Mouse (Mus musculus) cerebellum, postnatal 10 days (tissue): ENCODE results near the gene Slc25a42.

Source experiments
- DNase-seq, 2 experiments: peaks; one replicate each; pipeline ENCODE4 v3.0.0; 2021; ENCODE audit warnings: mixed read lengths in 2 of 2

The Slc25a42 gene

DNA sequence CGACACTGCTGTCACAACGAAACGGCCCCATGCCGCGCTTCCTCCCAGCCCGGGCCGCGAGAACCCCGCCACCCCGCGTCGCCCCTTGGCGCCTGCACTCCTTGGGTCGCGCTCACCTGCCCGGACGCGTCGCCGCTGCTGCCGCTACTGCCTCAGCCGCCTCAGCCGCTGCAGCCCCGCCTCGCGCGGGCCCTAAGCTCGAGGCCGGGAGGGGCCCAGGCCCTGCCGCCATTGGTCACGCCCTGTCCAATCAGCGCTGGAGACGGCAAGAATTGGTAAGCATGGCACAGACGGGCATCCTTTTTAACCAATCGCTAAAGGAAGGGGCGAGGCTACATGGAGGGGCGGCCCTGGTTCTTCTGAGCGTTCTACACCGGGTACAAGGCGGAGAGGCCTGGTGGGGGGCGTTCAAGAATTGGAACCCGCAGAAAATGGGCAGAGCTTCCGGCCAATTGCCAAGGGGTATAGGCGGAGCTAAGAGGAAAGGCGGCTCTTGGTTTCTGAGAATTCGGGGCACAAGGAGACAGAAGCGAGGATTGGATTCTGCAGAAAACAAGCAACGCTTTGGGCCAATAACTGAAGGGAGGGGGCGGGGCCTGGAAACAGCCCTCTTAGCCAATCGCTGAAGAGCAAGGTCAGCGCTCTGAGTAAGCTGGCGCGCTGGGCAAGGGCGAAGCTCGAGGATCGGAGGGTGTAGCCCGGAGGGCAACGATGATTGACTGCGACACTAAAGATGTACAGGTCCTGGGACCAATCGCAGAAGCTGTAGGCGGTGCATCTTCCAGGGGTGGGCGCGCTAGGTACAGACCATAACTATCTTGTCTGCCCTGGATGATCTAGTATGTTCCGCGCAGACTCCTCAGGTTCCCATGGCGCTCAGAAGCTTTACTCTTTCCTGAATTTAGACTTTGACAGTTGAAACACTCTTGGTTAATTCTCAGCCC is at the start of gene Slc25a42:
Gene Slc25a42, minus strand, starts transcription at position 194 of the 944 bp plus-strand sequence.
- DNase-seq: peak; percentile 99 to 100

DNA sequence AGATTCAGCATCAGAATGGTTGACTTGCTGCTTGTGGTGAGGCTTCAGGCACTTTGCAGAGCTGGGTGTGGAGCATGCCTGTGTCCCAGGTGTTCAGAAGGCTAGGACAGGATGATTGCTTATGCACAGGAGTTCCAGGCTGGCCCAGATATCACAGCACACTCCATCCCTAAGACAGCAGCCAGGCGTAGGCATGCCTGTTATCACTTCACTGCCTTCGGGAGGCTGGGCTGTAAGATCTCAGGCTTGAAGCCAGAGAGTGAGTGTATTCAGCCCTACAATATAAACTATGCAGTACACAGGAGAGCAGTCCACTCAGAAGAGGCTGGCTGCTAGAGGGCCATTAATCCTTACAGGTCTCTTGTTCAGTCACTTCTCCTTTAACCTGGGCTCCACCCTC is 46.9 kb upstream of the Slc25a42 start:
- DNase-seq: no peak

DNA sequence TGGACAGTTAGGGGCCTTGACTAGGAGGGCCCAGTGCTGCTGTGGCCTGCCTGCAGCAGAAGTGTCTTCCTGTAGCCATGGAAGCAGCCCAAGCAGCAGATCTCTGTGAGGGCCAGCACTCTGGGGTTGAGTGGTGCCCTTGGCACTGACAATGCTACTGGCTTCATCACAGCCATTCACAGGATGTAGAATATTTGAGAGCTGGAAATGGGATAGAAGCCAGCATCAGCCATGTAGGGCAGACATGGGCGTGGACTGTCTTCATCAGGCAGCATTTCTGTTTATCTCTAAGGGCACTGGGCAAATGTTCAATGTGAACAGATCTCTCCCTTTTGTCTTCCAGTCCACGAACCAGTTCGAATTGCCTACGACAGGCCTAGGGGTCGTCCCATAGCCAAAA is 46.5 kb upstream of the Slc25a42 start:
- DNase-seq: no peak

DNA sequence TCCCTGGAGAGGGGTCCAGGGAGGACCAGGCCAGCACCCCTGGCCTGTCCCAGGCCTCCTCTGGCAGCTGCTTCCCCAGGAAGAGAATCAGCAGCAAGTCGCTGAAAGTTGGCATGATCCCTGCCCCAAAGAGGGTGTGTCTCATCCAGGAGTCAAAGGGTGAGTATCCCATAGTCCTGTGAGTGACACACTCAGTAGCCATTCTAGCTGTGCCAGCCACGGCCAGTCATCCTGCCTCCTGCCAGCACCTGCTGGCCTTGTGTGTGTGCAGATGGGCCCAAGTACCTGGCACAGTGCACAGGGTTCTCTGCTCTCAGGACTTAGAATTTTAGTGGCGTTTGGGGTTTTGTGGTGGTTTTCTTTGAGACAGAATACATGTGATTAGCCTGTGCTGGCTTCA is 45.4 kb upstream of the Slc25a42 start:
- DNase-seq: peak in 1 of 2 experiments; percentile 35

DNA sequence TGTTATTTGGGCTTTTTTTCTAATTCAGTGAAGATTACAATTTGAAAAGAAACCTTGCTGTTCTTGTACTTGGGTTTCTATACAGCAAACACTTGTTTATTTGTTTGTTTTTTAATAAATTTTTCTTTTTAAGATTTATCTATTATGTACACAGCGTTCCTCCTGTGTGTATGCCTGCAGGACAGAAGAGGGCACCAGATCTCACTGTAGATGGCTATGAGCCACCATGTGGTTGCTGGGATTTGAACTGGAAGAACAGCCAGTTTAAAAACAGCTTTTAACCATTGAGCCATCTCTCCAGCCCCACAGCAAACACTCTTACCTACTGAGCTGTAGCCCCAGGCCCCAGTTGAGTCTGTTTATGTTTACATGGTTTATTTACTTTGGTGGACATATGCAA is 42.5 kb upstream of the Slc25a42 start:
- no peak for DNase-seq

DNA sequence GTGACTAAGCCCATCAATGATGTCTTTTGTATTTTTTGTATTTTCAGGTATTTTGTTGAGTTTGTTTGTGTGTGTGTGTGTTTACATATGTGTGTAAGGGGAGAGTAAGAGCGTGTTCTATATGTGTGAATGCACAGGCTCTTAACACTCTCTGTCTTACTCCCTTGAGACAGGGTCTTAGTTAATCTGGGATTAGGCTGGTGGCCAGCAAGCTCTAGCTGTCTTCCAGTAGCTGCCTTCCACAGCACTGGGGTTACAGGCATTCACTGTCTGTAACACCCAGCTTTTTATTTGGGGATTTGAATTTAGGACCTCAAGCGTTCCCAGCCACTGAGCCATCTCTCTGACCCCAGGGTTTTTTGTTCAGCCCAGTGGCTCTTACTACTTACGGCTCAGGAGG is 35.7 kb upstream of the Slc25a42 start:
- peak; percentile 46 to 62 for DNase-seq

DNA sequence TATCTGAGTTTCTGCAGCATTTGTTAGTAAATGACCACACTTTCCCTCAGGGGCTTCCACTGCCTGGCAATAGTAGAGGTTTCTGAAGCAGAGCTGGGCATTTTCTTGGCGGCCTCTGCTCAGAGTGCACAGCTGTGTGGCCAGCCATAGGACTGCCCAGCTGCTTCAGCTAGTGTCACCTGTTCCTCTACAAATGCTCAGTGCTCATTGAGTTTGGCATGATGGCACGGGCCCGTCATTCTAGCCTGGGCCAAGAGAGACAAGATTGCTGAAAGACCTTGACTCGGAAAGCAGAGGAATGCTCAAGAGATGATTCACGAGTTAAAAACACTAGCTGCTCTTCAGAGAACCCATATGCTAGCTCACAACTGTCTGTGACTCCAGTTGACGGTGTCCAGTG is 34.5 kb upstream of the Slc25a42 start:
- DNase-seq: no peak

DNA sequence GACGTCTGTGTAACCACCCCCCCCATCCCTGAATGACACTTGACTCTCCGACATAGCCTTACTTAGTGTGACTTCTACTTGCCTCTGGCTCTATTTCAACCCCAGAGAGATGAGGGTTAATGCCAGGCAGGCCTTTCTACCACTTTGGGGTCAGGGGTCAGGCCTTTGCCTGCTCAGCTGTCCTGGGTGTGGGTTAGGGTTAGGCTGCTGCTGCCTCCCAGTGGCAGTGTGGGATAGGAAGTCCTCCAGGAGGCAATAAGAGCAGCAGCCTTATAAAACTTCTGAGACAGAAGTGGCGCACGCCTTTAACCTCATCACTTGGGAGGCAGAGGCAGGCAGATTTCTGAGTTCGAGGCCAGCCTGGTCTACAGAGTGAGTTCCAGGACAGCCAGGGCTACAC is 28.5 kb upstream of the Slc25a42 start:
- no peak for DNase-seq

DNA sequence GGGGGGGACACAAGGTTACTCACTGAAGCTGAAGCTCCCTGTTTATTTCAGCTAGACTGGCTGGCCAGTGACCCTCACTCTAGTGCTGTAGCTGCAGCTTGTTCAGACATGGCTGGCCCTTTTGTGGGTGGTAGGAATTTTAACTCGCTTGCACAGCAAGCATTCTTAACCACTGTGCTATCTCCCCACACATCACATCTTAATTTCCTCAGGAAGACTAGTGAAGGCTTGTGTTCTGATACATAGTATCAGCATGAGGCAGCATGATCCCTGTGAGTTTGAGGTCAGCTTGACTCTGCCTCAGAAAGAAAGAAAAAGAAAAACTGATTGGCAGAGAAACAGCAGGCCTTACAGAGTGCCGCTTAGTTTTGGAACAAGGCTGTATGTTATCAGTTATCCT is 25.7 kb upstream of the Slc25a42 start:
- no peak for DNase-seq

DNA sequence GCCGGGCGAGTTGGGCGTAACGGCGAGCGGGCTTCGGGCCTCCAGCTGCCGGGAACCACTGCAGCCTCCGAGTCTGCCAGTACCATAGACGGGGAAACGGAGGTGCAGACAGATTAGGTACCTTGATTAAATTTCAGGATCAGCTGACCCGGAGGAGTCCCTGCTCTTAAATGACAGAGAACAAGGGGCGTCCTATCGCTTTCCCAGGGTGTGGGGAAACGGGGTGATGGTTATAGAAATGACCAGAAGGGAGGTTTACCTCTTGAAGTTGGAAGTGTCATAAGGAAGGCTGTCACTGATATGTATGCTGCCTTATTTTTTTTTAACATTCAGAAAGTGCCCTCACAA is 22.6 kb upstream of the Slc25a42 start:
- no peak for DNase-seq

DNA sequence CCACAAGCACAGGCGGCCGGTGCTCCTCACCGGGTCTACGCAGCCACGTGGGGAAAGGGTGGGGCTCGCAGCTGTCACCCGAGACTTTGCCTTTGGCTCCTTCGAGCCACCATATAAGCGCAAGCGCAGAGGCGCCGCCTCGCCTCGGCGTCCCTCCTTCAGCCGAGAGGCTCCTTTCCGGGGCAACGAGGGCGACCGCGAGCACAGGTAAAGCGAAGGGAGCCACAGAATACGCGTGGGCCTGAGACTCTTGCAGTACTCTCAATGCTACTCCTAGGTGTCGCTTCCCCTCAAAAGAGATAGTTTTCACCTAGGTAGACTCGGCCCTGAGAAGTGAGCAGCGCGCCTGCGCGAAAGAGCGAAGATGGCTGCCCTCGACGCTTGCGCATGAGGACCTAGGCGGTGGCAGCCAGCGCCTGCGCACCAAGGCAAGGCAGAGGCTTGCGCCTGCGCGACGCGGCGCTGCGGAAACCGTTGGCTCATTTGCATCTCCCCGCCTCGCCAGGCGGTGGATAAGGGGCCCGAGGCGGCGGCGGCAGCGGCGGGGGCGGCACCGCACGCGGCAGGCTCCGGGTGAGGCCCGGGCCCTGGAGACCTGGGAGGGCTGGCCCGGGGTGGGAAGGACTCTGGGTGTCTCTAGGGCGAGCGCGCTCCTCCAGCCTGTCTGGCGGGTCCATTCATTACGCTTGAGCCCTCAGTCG is 22.1 kb upstream of the Slc25a42 start, which contains the start of the genes Sugp2 and Armc6:
Gene Sugp2, plus strand, starts transcription at position 147 of the 701 bp plus-strand sequence.
Gene Armc6, minus strand, starts transcription at position 387 of the 701 bp plus-strand sequence.
- peak; percentile 94 to 97 for DNase-seq

DNA sequence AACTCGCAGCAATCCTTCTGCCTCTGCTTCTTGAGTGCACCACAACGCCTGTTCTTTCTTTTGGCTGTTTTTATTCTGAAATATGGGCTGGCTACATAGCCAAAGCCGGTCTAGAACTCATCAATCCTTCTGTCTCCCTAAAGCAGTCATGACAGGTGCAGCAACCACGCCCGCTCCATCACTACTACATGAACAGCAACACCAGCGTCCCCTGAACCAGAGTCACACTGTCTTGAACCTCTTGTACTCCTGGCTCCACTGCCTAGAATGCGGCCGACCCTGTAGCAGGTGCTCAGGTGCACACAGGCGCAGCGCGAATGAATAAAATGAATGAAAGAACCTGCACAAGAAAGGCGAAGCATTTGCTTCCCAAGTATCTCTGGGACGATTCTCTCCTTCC is 21.5 kb upstream of the Slc25a42 start:
- DNase-seq: no peak

DNA sequence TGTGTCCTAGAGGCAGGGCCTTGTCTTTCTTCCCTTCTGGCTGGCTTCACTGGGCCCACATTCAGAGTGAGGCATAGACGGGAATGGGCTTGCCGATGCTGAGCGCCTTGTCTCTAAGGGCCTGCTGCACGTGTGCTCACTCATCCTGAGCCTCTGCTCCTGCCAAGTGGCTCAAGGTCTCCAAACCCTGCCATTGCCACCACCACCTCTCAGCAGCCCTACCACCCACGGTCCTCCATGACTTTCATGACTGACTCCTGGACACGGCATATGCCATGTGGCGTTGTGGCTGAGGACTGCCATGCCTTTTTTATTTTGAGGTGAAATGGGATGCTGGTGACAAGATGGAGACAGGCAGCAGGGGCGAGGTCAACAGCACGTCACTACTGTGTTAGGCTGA is 18.7 kb upstream of the Slc25a42 start:
- DNase-seq: no peak

DNA sequence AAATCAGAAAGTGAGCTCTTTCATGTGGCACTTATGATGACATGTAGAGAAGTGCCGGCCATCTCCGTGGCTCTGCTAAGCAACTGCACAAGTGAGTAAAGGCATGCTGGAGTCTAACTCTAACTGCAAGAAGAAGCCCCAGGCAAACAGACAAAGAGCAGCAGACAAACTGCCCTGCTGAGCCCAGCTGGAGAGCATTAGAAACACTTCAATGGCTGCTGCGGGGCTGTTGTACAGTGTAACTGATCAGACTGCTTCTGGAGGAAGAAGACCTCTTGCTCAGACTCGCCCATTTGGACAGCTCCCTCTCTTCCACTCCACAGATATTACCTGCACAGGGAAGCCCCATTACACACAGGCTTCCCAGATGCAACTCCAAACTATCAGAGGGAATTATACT is 15.9 kb upstream of the Slc25a42 start:
- DNase-seq: peak; percentile 43 to 60

DNA sequence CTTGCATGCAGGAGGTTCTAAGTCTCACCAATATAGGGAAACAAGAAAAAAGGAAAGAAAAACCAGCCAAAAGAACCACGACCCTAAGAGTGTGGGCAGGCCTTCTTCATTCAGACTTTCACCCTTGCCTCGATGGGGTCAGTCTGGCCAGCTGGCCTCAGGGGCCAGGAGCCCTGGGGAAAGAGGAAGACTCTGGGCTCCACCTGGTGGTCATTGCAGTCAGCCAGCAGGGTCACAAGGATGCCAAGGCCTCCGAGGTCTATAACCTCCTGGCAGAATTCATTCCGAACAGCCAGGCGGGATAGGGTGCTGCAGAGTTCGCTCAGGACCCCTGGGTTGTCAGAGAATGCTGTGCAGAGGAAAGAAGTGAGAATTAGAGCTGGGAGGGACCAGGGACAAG is 11.2 kb upstream of the Slc25a42 start:
- DNase-seq: peak; percentile 59 to 65

DNA sequence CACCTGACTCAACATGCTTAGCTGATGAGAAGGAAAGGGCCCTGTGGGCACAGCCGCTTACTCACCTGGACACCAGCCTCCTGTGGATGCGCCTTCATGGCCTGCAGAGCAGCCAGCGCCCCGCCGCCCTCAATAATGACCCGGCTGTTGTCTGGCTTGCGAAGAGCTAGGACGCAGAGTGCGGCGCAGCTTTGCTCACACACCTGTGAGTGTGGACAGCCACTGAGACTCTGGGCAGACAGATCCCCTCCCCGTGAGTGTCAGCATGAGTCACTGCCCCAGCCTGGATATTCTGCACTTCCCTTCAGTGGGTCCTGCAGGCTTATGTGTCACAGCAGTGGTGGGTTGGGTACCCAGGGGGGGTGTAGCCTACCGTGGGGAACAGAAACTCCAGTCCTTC is 9.9 kb upstream of the Slc25a42 start:
- no peak for DNase-seq

DNA sequence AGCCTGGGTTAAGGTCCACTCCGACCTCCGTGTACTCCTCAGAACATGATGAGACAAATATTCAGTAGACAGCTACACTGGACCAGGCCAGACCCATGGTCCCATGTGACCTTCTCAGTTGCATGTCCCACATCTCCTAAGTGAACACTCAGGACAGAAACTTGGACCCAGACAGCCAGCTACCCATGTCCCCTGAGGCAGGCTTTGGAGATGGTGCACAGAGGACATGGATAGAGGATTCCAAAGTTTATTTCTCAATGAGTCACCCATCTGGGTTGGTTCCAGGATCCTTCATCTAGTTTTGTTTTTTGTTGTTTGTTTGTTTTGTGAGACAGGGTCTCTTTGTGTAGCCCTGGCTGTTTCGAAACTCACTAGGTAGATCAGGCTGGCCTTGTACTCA is 8.8 kb upstream of the Slc25a42 start:
- DNase-seq: no peak

DNA sequence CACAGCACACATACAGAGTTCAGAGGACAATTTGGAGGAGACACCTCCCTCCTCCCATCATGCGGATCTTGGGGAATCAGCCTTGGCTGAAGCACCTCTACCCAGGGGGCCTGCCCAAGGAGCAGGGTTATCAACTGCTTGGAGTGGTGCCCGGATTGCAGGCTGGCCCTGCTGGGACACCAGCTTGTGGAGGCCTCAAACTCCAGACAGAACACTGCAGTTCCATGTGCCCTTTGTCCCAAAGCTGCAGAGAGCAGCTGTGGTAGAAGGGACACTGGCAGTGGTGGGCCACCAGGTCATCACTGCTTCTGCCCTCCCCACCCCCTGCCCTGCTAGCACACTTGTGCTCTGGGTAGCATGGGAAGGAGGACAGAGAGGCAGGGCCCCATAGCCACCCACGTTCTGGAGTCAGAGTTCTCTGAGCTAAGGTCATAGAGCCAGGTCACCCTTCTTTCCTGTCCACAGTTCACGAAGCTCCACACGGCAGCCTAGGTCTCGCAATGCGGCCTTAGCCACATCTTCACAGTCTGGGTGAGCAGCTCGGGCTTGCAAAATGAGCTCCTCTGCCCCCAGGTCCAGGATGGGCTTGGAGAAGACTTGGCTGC is 8.2 kb upstream of the Slc25a42 start:
- DNase-seq: peak; percentile 73 to 77

DNA sequence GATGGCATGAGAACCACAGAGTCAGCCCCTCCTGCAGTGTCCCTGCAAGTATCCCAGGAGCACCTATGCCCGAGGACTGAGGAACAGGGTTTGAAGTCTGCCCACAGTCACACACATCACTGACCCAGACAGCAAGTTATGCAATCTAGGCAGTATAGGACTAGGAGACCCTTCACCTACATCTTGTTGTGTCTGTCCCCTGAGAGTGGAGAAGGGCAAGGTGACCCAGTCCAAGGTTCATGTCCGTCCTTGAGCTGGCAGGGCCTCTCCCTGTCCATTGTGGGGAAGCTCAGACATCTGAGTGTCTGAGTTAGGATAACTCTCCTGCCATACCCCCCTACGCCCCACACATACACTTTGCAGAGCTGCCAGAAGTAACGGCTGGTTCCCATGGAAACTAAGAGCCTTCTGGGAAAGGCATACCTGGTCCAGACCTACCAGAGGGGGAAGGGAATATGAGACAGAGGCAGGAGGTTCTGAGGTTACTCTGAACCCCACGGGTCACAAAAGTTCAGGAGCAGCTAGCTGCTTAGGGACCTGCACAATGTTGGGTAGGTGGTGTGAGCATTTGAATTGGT is 7.1 kb upstream of the Slc25a42 start:
- DNase-seq: no peak

DNA sequence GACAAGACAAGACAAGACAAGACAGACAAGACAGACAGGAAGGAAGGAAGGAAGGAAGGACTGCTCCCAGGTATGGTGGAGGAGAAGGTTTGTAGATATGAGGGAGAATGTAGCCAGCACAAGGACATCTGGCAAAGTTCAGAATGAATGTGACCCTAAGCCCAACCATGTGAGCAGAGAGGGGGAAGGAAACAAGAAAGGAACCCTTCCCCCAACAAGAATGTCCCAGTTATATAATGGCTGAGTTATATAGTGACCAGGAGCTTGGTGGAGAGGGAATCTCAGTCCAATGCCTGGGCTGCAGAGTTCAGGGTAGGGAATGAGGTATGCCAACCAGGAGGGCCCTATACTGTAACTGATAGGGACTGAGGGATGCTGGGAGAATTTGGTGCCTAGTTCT is 5.3 kb upstream of the Slc25a42 start:
- no peak for DNase-seq

DNA sequence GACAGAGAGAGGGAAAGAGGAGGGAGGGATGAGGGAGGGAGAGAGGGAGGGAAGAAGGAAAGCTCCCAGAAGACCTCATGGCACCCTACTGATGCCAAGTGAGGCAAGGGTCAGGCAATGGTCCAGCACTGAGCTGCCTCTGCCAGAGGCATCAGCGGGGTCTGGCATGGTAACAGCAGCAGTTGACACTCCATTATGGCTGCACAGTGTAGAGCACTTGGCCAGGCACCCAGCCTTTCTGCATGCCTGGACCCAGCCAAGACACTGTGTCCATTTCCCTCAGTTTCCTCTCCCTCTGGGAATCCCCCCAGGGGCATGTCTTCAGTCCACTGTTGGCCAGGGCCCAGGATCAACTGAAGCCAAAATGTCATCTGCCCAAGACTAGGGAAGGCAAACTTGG is 4.5 kb upstream of the Slc25a42 start:
- DNase-seq: peak; percentile 88 to 94

DNA sequence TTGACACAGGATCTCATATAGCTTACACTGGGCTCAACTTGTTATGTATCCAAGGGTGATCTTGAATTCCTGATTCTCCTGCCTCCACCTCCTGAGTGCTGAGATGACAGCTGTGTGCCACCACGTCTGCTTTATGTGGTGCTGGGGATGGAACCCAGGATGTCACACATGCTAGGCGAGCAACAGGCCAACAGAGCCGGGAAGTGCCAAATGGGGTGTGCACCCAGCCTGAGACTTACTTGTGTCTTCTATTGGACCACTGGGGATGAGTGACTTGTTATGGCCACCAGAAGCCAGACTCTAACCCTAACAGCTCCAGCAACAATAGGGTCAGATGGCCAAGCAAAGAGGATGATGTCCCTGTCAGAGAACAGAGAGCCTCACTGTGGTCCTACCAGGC is 4.1 kb upstream of the Slc25a42 start:
- DNase-seq: peak in 1 of 2 experiments; percentile 32

DNA sequence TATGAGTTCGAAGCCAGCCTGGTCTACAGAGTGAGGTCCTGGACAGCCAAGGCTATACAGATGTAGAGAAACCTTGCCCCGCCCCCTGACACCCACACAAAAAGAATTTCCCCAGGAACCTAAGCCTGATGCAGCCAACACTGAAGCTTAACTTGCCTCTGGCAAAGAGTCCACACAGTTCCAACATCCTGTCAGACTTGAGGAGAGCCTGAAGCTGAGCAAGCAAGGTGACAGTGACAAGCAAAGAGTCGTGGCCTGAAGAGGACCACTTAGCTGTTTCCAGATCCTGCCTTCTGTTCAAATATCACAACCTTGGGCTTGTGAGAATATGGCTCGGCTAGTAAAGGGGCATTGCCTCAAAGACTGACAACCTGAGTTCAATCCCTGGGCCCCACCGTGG is 3.0 kb upstream of the Slc25a42 start:
- DNase-seq: no peak
